9 mouse cellular contexts compared by ENCODE assay signal in the genomic region with DNA sequence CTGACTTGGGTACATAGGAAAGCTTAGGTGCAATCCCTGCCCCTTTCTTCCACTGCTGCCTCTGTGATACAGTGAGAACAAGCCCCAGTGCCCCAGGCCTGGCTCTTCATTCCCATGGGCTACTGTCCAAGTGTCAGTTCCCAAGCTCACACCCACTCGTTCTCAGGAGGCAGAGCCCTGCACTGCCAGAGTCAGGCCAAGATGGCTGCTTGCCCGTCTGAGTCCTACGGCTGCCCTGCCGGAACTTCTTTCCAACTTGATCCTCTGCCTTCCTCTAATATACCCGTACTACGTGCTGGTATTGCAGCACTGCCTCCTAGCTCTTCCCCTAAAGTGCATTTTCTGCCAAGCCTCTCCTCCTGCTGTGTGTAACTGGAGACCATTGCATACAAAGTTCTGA.
DNase-seq lines count a peak whose midpoint lies in the region; ATAC-seq lines count a peak whose summit lies in the region.
"Had no signal": no experiment of that assay in that cellular context is flagged by ENCODE, and none has a peak within 500 bp of the region (broad histone marks: within the 10 kb centered on the region; RNA-seq: fewer than 3 reads in every experiment).

No protein-coding gene starts in this region.

- peak; percentile 23 to 62 for DNase-seq in urinary bladder, postnatal 4 days (ENCODE audit: low spot score in 2 of 2)
- no peak for DNase-seq in urinary bladder, adult 2 months (ENCODE audit: low spot score)
- peak; percentile 83 to 90 for DNase-seq in heart, postnatal 10 days
- no peak for DNase-seq in spleen, adult 18-20 months
- no peak for DNase-seq in embryo, embryonic 9.5 days (ENCODE audit: extremely low spot score)
- no peak for DNase-seq in spleen, postnatal 36 days (ENCODE audit: low spot score in 2 of 2)

- H3K9ac ChIP-seq in forebrain, embryonic 16.5 days (replicated peaks; ENCODE audit: low read depth, low read length): no peak overlapping the region
- H3K9ac ChIP-seq in forebrain, embryonic 13.5 days: no peak overlapping the region

- peak; percentile 49 for ATAC-seq in forebrain, embryonic 16.5 days
- ATAC-seq in forebrain, embryonic 13.5 days: no peak

- no peak overlapping the region for H3K27ac ChIP-seq in forebrain, embryonic 16.5 days (ENCODE audit: low read length)
- H3K27ac ChIP-seq in forebrain, embryonic 13.5 days: no peak overlapping the region

- H3K4me1 ChIP-seq in forebrain, embryonic 16.5 days (replicated peaks; ENCODE audit: control insufficient read depth, insufficient read depth, low read length): peaks cover 12% of the 10 kb centered on the region
- H3K4me1 ChIP-seq in forebrain, embryonic 13.5 days: peaks cover 22% of the 10 kb centered on the region
- H3K4me1 ChIP-seq: megakaryocyte, embryonic 14.5 days had no signal

- no peaks in the 10 kb centered on the region for H3K9me3 ChIP-seq in forebrain, embryonic 16.5 days (ENCODE audit: control insufficient read depth, low read length)
- H3K9me3 ChIP-seq in forebrain, embryonic 13.5 days (replicated peaks): no peaks in the 10 kb centered on the region
- H3K9me3 ChIP-seq: megakaryocyte, embryonic 14.5 days had no signal

- no peaks in the 10 kb centered on the region for H3K36me3 ChIP-seq in forebrain, embryonic 16.5 days (ENCODE audit: control insufficient read depth, insufficient read depth)
- no peaks in the 10 kb centered on the region for H3K36me3 ChIP-seq in forebrain, embryonic 13.5 days (ENCODE audit: poor library complexity, severe bottlenecking)

- no peak overlapping the region for H3K4me3 ChIP-seq in forebrain, embryonic 16.5 days (replicated peaks; ENCODE audit: low read length)
- H3K4me3 ChIP-seq in forebrain, embryonic 13.5 days: no peak overlapping the region
- H3K4me3 ChIP-seq: megakaryocyte, embryonic 14.5 days had no signal

- WGBS in forebrain, embryonic 16.5 days: 76% methylated on average over 6 of the region's 6 CpGs
- 72% methylated on average over 6 of the region's 6 CpGs for WGBS in forebrain, embryonic 13.5 days

- no peaks in the 10 kb centered on the region for H3K27me3 ChIP-seq in forebrain, embryonic 16.5 days (replicated peaks; ENCODE audit: control insufficient read depth, insufficient read depth, low read length)
- H3K27me3 ChIP-seq in forebrain, embryonic 13.5 days: no peaks in the 10 kb centered on the region
- H3K27me3 ChIP-seq: megakaryocyte, embryonic 14.5 days had no signal

- intact Hi-C loops in heart, postnatal 10 days (cut with DNase I): loop anchor here (5.0 kb wide), 1 partner anchor 83 kb away; a partner anchor contains a TSS

- H3K4me2 ChIP-seq in forebrain, embryonic 16.5 days (ENCODE audit: low read length): no peak overlapping the region
- H3K4me2 ChIP-seq in forebrain, embryonic 13.5 days: no peak overlapping the region

Comparison
In these comparisons a context has a peak if more than half of its experiments do, and no peak if none do; other contexts are left out.
1. DNase-seq: peak in urinary bladder, postnatal 4 days (2 of 2) and heart, postnatal 10 days (2 of 2); none in urinary bladder, adult 2 months (single experiment), spleen, adult 18-20 months (0 of 2), embryo, embryonic 9.5 days (single experiment) and spleen, postnatal 36 days (0 of 2).